ENCODE assay signal across 12 mouse cellular contexts in the genomic region with DNA sequence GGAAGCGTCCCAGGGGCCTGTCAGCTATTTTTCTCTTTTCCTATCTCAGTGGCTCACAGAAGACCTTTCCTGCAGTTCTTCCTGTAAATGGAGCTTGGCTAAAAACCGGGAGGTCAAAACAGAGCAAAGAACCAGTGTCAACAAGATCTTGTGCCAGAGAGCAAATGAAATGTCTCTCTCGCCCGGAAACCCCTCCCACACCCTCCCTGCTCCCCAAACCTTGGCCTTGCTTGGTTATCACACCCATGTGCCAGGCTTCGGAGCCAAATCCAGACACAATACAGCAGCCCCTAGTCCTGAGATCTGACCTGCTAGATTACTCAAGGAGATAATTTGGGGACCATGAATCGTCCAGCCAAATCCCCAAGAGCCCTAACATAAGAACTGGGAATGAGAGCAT. TPM values are rescaled to one million over a fixed set of nuclear protein-coding genes. Genes with fewer than 3 reads are reported as not detected.
A peak's percentile ranks its signal among the peaks of the same experiment; 100 is the strongest.
DNase-seq lines count a peak whose midpoint lies in the region; TF ChIP-seq lines count a peak whose summit lies in the region.
"Had no signal": no experiment of that assay in that cellular context is flagged by ENCODE, and none has a peak within 500 bp of the region (broad histone marks: within the 10 kb centered on the region; RNA-seq: fewer than 3 reads in every experiment).

No protein-coding gene starts in this region.

- TF ChIP-seq POLR2A in lung, adult 2 months (IDR thresholded peaks at IDR 0.05; ENCODE audit: borderline replicate concordance, extremely low read depth, low read depth, low read length) = 0 out of 2 replicates have a peak, but pooled peaks have one; percentile 18

- H3K4me1 ChIP-seq in heart, embryonic 10.5 days = peaks cover 38% of the 10 kb centered on the region
- peaks cover 43% of the 10 kb centered on the region for H3K4me1 ChIP-seq in lung, adult 2 months (ENCODE audit: control insufficient read depth, insufficient read depth, low read length)

- WGBS in heart, embryonic 10.5 days = 64% methylated on average over 6 of the region's 6 CpGs
- WGBS in lung, adult 2 months = 31% methylated on average over 6 of the region's 6 CpGs

- H3K36me3 ChIP-seq in heart, embryonic 10.5 days = peaks cover 26% of the 10 kb centered on the region

- no peaks in the 10 kb centered on the region for H3K27me3 ChIP-seq in heart, embryonic 10.5 days (ENCODE audit: insufficient read depth, poor library complexity, severe bottlenecking)

- H3K4me3 ChIP-seq in heart, embryonic 10.5 days = no peak overlapping the region
- no peak overlapping the region for H3K4me3 ChIP-seq in lung, adult 2 months (replicated peaks; ENCODE audit: extremely low read depth, low read depth, low read length)
- H3K4me3 ChIP-seq: myocyte had no signal

- H3K27ac ChIP-seq in heart, embryonic 10.5 days = 0 out of 2 replicates have a peak overlapping the region, but pooled peaks have one; percentile 6
- H3K27ac ChIP-seq: hindbrain, embryonic 14.5 days had no signal

- TF ChIP-seq CTCF in lung, adult 2 months (IDR thresholded peaks at IDR 0.05; ENCODE audit: insufficient read depth, low read length) = no peak

- no peaks in the 10 kb centered on the region for H3K9me3 ChIP-seq in heart, embryonic 10.5 days

- DNase-seq in gastrocnemius, postnatal 25 days = peak; percentile 47
- DNase-seq in gastrocnemius, postnatal 10 days = no peak
- no peak for DNase-seq in heart, embryonic 10.5 days (ENCODE audit: low spot score)
- peak; percentile 42 to 70 for DNase-seq in kidney, adult 8-10 months
- peak; percentile 46 for DNase-seq in lung, adult 2 months
- no peak for DNase-seq in B cell, adult 2 months
- no peak for DNase-seq in urinary bladder, postnatal 14 days (ENCODE audit: low spot score)
- no peak for DNase-seq in natural killer cell, adult 2 months (ENCODE audit: low spot score in 2 of 2)
- DNase-seq: cerebellum, adult 11-12 months; right cerebral cortex, postnatal 14 days had no signal

RNA-seq across cellular contexts. Expression of gene St3gal4, which starts 8.1 kb away (rescaled TPM):
- 1 to 10 TPM; 4.4 to 5.3 TPM for total RNA-seq in gastrocnemius, postnatal 25 days (2021)
- total RNA-seq in gastrocnemius, postnatal 10 days (2021) = 10 to 100 TPM; 12.7 to 13.1 TPM
- 16.0 and 18.4 TPM in 2 replicates for polyA plus RNA-seq in heart, embryonic 10.5 days (2016; fragmentation: Nextera tagmentation; extraction: Ambion mirVana)
- 18.2 and 18.4 TPM in 2 replicates for polyA plus RNA-seq in lung, adult 2 months (2012; rRNA removed)

RNA-seq across cellular contexts. Expression of gene Dcps, which starts 48.7 kb away (rescaled TPM):
- total RNA-seq in gastrocnemius, postnatal 25 days (2021) = 1 to 10 TPM; 5.9 to 6.7 TPM
- total RNA-seq in gastrocnemius, postnatal 10 days (2021) = 10 to 100 TPM; 11.2 TPM
- polyA plus RNA-seq in heart, embryonic 10.5 days (2016; fragmentation: Nextera tagmentation; extraction: Ambion mirVana) = 74.8 and 81.9 TPM in 2 replicates
- 27.7 and 31.2 TPM in 2 replicates for polyA plus RNA-seq in lung, adult 2 months (2012; rRNA removed)

Comparison
In these comparisons a context has a peak if more than half of its experiments do, and no peak if none do; other contexts are left out.
1. DNase-seq: peak in gastrocnemius, postnatal 25 days (single experiment), kidney, adult 8-10 months (2 of 2) and lung, adult 2 months (single experiment); none in gastrocnemius, postnatal 10 days (single experiment), heart, embryonic 10.5 days (single experiment), B cell, adult 2 months (0 of 2), urinary bladder, postnatal 14 days (single experiment) and natural killer cell, adult 2 months (0 of 2).